Mouse (Mus musculus) small intestine, adult 2 months (tissue): ENCODE data around the gene Arpp21. TPM values are rescaled to one million over a fixed set of nuclear protein-coding genes. Genes with fewer than 3 reads are reported as not detected.

Experiments
- H3K27ac ChIP-seq: fragments of 200-500 bp; 2 replicates; pipeline ENCODE4 v1.5.1; 2012; ENCODE audit warnings: low read depth, low read length, control low read depth, inconsistent platforms; ENCODE audit not compliant: insufficient read depth
- H3K27me3 ChIP-seq: fragments of 200-500 bp; 2 replicates; pipeline ENCODE4 v1.6.1; 2012; ENCODE audit warnings: mild to moderate bottlenecking, moderate library complexity, low read length, inconsistent platforms; ENCODE audit not compliant: control insufficient read depth, insufficient read depth
- H3K36me3 ChIP-seq: fragments of 200-500 bp; 2 replicates; pipeline ENCODE4 v1.6.1; 2012; ENCODE audit warnings: mild to moderate bottlenecking, low read length, control low read depth, inconsistent platforms; ENCODE audit not compliant: control insufficient read depth, insufficient read depth
- H3K4me1 ChIP-seq: fragments of 200-500 bp; 2 replicates; pipeline ENCODE4 v1.6.1; 2012; ENCODE audit warnings: low read length, inconsistent platforms, mixed read lengths; ENCODE audit not compliant: control insufficient read depth, insufficient read depth, insufficient read length
- H3K4me3 ChIP-seq: fragments of 200-500 bp; 2 replicates; pipeline ENCODE4 v1.5.1; 2012; ENCODE audit warnings: low read depth, mild to moderate bottlenecking, control low read depth, inconsistent platforms, low read length, moderate library complexity
- CTCF ChIP-seq: fragments of 200-500 bp; IDR thresholded peaks from 2 replicates; pipeline ENCODE4 v1.5.1; 2012; ENCODE audit warnings: low read depth, mild to moderate bottlenecking, control low read depth, inconsistent platforms, low read length, moderate library complexity, mixed read lengths; ENCODE audit not compliant: insufficient replicate concordance, insufficient read length; ENCODE audit errors: extremely low read depth
- POLR2A ChIP-seq: fragments of 200-500 bp; IDR thresholded peaks from 2 replicates; pipeline ENCODE4 v1.6.1; 2012; ENCODE audit warnings: low read depth, mild to moderate bottlenecking, control low read depth, inconsistent platforms, low read length, moderate library complexity
- WGBS: fragments of 180-500 bp; shearing (Covaris S2); methylation state at CpG from one replicate; pipeline ENCODE4 v1.1.7; 2018; 5-methylcytosine and 5-hydroxymethylcytosine counted together
- polyA plus RNA-seq: library from polyadenylated mRNA; depleted of rRNA; stranded (reverse); fragments of >200 nt; gene quantifications from 2 replicates; pipeline ENCODE4 v1.2.3, GENCODE M21; 2012

Arpp21 gene
- polyA plus RNA-seq, 1 experiment: 0.60 TPM

DNA sequence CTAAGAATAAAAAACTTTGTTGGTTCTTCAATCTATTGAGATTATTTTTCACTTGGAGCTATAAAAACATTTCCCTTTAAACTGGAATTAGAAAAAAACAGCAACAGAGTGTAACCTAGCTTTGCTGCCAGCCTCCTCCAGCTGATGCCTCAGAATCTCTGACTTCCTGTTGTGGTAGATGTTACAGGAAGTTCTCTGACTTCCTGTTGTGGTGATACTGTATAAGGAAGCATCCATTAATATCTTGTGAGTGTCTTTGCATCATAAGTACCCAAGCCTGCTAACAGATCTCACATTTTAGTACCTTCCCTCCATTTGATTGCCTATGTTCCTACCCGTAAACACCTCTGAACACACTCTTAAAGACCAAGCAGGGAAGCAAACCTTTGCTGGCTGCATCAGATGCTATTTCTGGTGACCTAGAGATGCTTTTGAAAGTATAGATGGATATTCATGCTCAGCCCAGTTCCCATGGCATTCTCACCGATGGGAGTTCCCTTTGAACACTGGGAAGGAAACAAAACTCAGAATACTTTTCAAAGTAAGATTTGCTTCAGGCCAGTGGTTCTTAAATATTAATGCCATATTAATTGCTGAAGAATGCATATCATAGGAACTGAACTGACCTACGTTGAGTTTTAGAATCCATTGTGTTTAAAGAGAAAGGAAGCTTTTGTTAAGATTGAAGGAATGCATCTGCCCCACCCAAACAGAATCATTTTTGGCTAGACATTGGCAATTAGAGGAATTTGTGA, 134.7 kb downstream of the Arpp21 start:
- TF ChIP-seq POLR2A: no peak
- TF ChIP-seq CTCF: no peak
- Histone ChIP-seq H3K4me3 (no peak overlapping the region), H3K27ac (no peak overlapping the region), H3K4me1 (no peaks in the 10 kb centered on the region), H3K36me3 (no peaks in the 10 kb centered on the region), H3K27me3 (no peaks in the 10 kb centered on the region)
- 76% methylated on average over 3 of the region's 3 CpGs for WGBS

DNA sequence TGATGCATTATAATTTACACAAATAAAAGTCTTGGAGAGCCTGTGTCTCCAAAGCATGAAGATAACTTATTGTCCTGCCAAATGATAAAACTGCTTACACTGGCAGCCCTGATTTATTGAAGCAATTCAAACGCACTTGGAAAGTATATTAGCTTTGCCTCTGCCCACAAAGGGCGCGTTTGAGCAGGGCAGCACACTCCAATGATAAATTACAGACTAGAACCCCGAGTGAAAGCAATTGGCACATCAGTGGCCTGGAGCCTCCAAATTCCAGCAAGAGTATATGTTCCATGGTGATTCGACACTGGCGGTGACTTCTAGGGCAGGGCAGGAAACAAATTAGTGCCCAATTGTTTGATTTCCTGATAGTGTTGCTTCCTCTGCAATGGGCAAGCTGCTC, 137.5 kb downstream of the Arpp21 start:
- Histone ChIP-seq H3K27ac (no peak overlapping the region), H3K27me3 (no peaks in the 10 kb centered on the region), H3K4me3 (no peak overlapping the region), H3K4me1 (no peaks in the 10 kb centered on the region), H3K36me3 (no peaks in the 10 kb centered on the region)
- TF ChIP-seq POLR2A (no peak), CTCF (no peak)
- WGBS: 26% methylated on average over 6 of the region's 6 CpGs

DNA sequence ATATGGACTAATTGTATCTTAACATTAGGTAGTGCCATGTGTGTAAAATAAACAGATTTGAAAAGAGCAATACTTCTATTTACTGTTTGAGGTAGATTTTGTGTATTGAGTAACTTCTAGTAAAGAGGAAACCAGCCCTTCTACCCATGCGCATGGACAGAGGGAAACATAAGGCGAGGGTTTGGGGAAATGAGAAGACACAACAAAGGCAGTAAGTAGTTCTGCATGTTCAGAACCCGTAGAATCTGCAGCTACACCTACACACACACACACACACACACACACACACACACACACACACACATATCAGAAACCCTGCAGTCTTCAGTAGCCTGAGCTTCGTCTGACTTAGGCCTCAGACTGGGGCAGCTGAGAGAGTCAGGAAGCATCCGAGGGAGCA, 140.0 kb downstream of the Arpp21 start:
- Histone ChIP-seq H3K27ac (no peak overlapping the region), H3K36me3 (no peaks in the 10 kb centered on the region), H3K4me1 (no peaks in the 10 kb centered on the region), H3K4me3 (no peak overlapping the region), H3K27me3 (no peaks in the 10 kb centered on the region)
- WGBS: 65% methylated on average over 5 of the region's 5 CpGs
- TF ChIP-seq CTCF (no peak), POLR2A (no peak)

DNA sequence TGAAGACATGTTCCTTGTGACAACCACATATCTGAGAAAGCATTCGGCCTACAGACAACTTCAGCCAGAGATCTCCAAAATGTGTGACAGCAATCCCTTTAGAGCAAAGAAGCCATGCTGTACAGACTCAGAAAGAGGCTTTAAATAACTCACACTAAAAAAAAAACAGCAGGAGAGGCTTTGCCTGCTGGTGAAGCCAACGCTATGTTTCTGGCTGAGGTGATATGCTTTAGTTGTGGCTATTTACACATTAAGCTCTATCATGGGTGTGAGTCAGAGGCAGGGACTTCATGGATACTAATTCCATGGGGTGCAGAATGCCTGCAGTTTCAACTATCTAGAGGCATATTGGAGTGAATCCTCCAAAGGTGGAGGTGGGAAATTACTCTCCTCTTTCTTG, 140.5 kb downstream of the Arpp21 start:
- WGBS: 77% methylated on average over 2 of the region's 2 CpGs
- no peak overlapping the region for H3K27ac ChIP-seq
- H3K27me3 ChIP-seq: no peaks in the 10 kb centered on the region
- TF ChIP-seq CTCF (no peak), POLR2A (no peak)
- H3K36me3 ChIP-seq: no peaks in the 10 kb centered on the region
- no peaks in the 10 kb centered on the region for H3K4me1 ChIP-seq
- no peak overlapping the region for H3K4me3 ChIP-seq

DNA sequence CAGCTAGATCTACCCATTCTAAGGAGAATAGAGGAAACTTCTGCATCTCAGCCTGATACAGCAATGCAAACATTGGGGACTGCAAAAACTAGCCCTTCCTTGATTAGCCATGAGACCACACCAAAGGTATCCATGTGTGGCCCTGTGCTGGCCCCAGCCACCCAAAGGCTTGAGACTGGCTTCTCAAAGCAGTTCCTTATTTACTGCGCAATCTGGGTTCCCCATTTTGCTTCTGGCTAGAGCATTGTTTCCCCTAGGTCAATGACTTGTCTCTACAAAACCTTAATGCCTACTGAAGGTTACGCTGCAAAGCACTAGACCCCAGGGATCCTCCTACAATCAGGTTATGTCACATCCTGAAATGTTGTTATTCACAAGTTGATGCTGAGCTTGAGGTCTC, 156.8 kb downstream of the Arpp21 start:
- H3K4me3 ChIP-seq: no peak overlapping the region
- WGBS: 90% methylated on average over 2 of the region's 2 CpGs
- no peaks in the 10 kb centered on the region for H3K4me1 ChIP-seq
- no peak for TF ChIP-seq CTCF
- no peak for TF ChIP-seq POLR2A
- H3K27ac ChIP-seq: no peak overlapping the region
- no peaks in the 10 kb centered on the region for H3K27me3 ChIP-seq
- no peaks in the 10 kb centered on the region for H3K36me3 ChIP-seq

DNA sequence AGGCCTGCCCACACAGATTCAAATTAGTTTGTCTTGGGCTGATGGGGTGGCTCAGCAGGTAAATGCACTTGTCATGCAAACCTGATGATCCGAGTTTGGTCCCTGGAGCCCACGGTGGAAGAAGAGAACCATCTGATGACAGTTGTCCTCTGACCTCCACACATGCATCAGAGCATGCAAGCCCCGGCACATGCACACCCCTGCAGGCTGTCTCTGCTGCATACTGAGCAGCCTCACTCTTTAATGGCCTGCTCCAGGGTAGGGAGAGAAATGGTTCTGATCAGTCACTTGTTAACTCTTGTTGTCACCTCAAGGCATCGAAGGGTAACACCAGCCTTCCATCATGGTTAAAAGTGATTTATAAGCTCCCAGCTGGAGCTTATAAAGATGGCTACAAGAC, 157.3 kb downstream of the Arpp21 start:
- no peak for TF ChIP-seq CTCF
- no peak for TF ChIP-seq POLR2A
- Histone ChIP-seq H3K4me3 (no peak overlapping the region), H3K27ac (no peak overlapping the region), H3K36me3 (no peaks in the 10 kb centered on the region), H3K4me1 (no peaks in the 10 kb centered on the region), H3K27me3 (no peaks in the 10 kb centered on the region)
- WGBS: 81% methylated on average over 4 of the region's 4 CpGs

DNA sequence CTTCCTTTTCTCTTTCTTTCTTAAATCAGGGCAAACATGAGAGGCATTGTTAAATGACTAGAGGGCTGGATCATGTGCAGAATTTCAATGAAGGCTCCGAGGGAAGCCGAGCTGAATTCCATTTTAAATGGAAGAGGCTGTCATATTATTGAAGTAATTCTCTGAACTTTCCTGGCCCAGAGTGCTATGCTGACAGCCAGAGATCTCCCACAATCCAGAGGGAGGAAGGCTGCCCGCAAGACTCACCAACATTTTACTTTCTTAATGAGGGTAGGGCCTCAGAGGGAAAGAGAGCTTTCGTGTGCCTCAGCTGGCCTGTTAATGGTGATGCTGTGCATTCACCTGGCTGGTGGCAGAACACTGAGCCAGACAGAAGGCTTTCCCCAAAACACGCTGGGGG, 160.5 kb downstream of the Arpp21 start:
- TF ChIP-seq CTCF (no peak), POLR2A (no peak)
- H3K36me3 ChIP-seq: no peaks in the 10 kb centered on the region
- WGBS: 81% methylated on average over 5 of the region's 5 CpGs

More for the DNA sequence above, 160.5 kb downstream of the Arpp21 start:
- Histone ChIP-seq H3K27me3 (no peaks in the 10 kb centered on the region), H3K4me1 (no peaks in the 10 kb centered on the region), H3K27ac (no peak overlapping the region), H3K4me3 (no peak overlapping the region)
